Mouse (Mus musculus) gastrocnemius, adult 18-20 months (tissue): ENCODE results near the gene Sh2b2. TPM values are rescaled to one million over a fixed set of nuclear protein-coding genes. Genes with fewer than 3 reads are reported as not detected.
A peak's percentile ranks its signal among the peaks of the same experiment; 100 is the strongest.

Experiments
- DNase-seq: peaks from one replicate; pipeline ENCODE4 v3.0.0; 2021; ENCODE audit warnings: low spot score
- long read RNA-seq, 2 experiments: library from polyadenylated mRNA; stranded (forward); transcript quantifications; one replicate each; pipeline ENCODE4 v2.0.0; 2021
- total RNA-seq, 2 experiments: library from RNA; stranded (reverse); gene quantifications; 2 replicates each; pipeline ENCODE4 v1.2.3; 2021

The Sh2b2 gene
- total RNA-seq = 1 to 10 TPM; 2.4 to 2.5 TPM
- long read RNA-seq, experiment 1, partial matches to known transcripts = 1 of 12 reads
- long read RNA-seq, experiment 1, other reads (novel, unspliced or antisense) = 2 of 12 reads
- long read RNA-seq, experiment 2, partial matches to known transcripts = 0 of 3 reads
- long read RNA-seq, experiment 2, other reads (novel, unspliced or antisense) = 1 of 3 reads

- DNase-seq = no peak
Measured at GRCm38 (mm10) chr5:136246452-136246838, at the start of gene Sh2b2. Gene Sh2b2, minus strand, starts transcription at chr5:136246556.

GRCm38 (mm10) chr5:136292971-136293418 lies 46.6 kb upstream of the Sh2b2 start:
- no peak for DNase-seq

DNA sequence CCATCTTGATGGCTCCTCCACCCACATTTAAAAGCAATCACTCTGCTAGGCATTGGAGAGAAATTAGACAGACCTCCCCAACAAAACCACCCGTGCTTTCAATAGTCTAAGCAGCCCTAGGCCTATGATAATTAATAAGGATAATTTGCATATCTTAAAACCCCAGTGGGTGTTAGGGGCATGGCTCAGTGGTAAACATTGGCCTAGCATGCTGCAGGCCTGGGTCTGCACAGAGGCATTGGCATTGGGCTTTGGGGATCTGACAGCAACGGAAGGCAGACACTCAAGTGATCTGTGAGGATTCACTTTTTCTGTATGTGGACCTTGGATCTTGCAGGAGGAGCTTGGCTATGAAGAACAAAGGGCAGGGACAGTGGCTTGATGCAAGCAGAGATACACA lies 46.0 kb upstream of the Sh2b2 start:
- no peak for DNase-seq

GRCm38 (mm10) chr5:136291562-136291961 lies 45.2 kb upstream of the Sh2b2 start:
- DNase-seq = no peak

GRCm38 (mm10) chr5:136289776-136290175 lies 43.4 kb upstream of the Sh2b2 start:
- DNase-seq = no peak

GRCm38 (mm10) chr5:136288351-136289081 lies 42.2 kb upstream of the Sh2b2 start:
- no peak for DNase-seq

- no peak for DNase-seq
Measured at GRCm38 (mm10) chr5:136286566-136286965, 40.2 kb upstream of the Sh2b2 start.

GRCm38 (mm10) chr5:136285106-136285505 lies 38.8 kb upstream of the Sh2b2 start:
- no peak for DNase-seq

DNA sequence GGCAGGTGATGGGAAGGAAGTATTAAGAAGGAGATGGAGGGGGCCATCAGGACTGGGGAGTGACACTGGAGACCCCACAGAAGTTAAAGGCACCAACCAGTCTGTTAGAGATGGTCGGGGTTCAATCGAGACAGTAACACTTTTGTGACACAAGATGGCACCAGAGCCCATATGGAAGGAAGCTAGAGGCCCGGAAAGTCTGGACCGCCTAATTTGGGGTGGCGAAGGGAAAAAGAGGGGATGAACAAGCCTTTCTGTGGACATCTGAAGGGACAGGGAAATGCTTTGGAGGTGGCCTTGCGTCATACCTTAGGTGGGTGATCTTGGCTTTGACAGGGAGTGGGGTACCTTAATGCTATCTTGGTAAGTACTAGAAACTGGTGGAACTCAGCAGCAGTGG lies 35.0 kb upstream of the Sh2b2 start:
- DNase-seq = peak; percentile 25

GRCm38 (mm10) chr5:136274739-136275138 lies 28.4 kb upstream of the Sh2b2 start:
- DNase-seq = no peak

- DNase-seq = no peak
Measured at GRCm38 (mm10) chr5:136269937-136270336, 23.6 kb upstream of the Sh2b2 start.

GRCm38 (mm10) chr5:136266077-136266476 lies 19.7 kb upstream of the Sh2b2 start:
- DNase-seq = no peak

DNA sequence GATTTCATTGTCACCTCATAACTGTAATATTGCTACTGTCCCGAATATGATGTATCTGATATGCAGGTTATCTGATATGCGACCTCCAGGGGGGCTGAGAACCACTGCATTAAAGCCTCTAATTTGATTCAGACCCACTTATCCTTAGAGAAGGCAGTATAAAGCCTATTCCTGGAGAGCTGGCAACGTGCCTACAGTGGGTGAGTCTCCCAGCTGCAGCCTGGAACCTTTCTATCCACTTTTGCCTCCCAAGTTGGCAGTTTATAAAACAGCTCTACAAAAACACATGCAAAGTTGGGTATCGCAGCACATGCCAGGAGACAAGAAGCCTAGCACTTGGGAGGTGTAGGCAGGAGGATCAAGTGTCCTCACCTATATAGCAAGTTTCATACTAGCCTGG lies 17.0 kb upstream of the Sh2b2 start:
- DNase-seq = no peak

DNA sequence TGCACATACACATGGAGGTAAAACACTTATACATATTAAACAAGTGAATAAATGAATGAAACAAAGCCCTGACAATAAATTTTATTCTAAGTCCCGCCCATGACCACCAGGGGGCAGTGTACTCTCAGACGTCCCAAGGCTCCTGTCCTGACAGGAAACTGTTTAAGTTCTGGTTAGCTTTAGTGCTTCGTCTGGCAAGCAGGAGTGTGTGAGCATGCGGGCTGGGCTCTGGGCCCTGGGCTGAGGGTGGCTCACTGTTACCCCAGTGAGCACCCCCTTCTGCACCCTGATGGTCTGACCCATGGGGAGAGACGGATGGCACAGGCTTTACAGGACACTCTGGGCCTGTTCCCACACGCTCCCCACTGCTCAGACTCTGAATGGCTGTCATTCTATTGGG lies 12.6 kb upstream of the Sh2b2 start:
- DNase-seq = peak; percentile 71

DNA sequence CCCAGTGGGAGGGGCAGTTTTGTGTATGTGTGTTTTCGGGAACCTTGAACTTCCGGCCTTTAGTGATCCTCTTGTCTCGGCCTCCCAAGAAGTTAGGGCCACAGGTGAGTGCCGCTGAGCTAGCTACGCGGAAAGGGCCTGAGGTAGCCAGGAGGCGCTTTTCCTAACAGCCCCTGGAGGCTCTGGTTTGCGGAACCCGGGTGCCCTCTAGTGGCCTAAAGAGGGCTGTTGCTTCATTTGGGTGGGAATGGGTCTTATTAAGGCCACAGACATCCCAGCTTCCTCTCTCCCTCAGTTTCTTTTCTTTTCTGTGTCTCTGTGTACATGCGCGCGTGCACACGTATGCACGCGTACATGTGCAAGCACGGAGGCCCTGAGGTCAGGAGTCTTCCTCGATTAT lies 6.5 kb upstream of the Sh2b2 start:
- peak; percentile 87 for DNase-seq

GRCm38 (mm10) chr5:136251004-136251403 lies 4.6 kb upstream of the Sh2b2 start:
- DNase-seq = peak; percentile 64

GRCm38 (mm10) chr5:136248441-136248840 lies 2.1 kb upstream of the Sh2b2 start:
- DNase-seq = no peak

DNA sequence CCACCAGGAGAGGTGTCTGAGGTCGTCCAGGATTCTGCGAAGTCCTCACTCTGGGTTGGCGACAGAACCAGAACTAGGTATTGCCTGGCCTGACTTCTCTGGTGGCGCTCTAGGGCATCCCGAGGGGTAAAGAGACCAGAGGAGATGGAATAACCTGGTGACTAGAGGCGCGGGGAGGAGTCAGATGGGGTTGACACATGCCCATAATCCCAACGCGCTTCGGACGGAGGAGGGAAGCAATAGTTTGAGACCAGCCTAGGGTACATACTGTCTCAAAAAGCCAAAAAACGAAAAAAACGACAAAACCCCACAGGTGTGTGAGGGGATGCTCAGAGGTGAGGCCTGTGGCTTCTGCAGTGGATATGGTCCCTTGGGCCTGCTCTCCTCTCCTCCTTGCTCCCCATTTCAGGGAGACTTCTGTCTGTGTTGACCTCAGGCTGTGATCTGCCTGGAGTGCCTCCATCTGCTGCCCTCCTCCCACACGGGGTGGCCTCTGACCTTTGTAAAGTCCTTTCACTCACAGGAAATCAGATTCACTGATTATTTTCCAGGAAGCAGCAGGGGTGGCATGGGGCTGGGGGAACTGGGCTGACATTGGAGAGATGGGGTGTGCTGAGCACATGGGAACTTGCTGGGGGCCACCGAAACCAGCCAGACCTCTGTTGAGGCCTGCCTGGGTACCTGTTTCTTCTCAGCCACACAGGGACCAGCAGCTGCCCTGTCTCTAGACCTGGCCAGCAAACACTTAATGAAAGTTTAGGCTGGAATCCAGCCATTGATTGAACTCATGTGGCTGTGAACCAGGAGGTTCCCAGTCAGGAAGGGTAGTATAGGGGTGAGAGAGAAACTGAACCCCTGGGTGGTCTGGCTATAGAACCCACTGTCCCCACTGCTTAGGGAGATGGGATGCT lies 560 bp downstream of the Sh2b2 start:
- DNase-seq = no peak

DNA sequence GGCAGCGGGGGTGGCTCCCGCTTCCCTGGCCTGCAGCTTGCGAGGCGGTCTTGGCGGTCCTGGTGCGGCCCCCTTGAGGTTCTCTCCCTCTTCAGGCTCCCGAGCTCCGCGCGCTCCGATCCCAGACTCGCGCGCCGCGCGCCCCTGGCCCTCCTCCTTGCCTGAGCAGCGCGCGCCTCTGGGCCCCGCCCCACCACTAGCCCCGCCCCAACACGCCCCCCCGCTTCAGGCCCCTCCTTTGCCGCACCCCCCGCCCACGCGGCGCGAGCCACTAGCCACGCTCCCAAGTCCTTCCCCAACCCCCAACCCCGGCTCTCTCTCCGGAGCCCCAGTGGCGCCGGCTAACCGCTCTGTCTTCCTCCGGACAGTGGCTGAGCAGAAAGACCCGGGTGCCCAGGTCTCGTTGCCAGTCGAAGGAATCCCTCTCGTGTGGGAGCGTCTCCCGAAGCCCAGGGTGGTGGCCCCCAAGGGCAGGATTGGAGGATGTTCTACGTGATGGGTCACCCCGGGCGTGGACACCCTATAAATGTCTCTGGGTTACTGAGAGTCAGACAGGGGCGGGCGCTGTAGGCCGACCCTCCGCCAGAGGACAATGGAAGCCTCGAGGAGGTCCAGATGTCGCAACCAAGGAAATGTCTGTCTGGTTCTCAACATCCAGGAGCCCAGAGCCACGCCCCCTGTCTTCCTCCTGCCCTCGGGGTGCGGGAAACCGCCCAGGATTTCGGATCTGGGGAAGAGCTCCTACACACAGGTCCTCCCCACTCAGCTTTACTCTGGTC lies 1.4 kb downstream of the Sh2b2 start:
- peak; percentile 83 for DNase-seq

- peak; percentile 38 for DNase-seq
Measured at GRCm38 (mm10) chr5:136243851-136244761, 2.2 kb downstream of the Sh2b2 start.
